Mouse (Mus musculus) E14TG2a.4 (cell line): ENCODE measurements around the gene Vkorc1l1.

ENCODE experiments used
- H3K27me3 ChIP-seq: 2 replicates; pipeline ENCODE4 v1.6.1; 2014; ENCODE audit warnings: low read length, control low read depth; ENCODE audit not compliant: insufficient read depth
- H3K36me3 ChIP-seq: 2 replicates; pipeline ENCODE4 v1.6.1; 2014; ENCODE audit warnings: low read length, control low read depth; ENCODE audit not compliant: insufficient read depth
- H3K4me1 ChIP-seq: replicated peaks from 2 replicates; pipeline ENCODE4 v1.6.1; 2014; ENCODE audit warnings: low read depth, low read length, control low read depth
- H3K4me3 ChIP-seq: replicated peaks from 2 replicates; pipeline ENCODE4 v1.5.1; 2014; ENCODE audit warnings: mild to moderate bottlenecking, low read length
- H3K9me3 ChIP-seq: 2 replicates; pipeline ENCODE4 v1.6.1; 2014; ENCODE audit warnings: low read length, control low read depth
- CTCF ChIP-seq: conservative IDR thresholded peaks from 2 replicates; pipeline ENCODE4 v1.5.1; 2014; ENCODE audit warnings: low read length
- NANOG ChIP-seq: IDR thresholded peaks from 2 replicates; pipeline ENCODE4 v1.6.1; 2014; ENCODE audit warnings: borderline replicate concordance, low read length, mixed read lengths
- POU5F1 ChIP-seq: IDR thresholded peaks from 2 replicates; pipeline ENCODE4 v1.6.1; 2014; ENCODE audit warnings: low read length, borderline replicate concordance

Gene Vkorc1l1

DNA sequence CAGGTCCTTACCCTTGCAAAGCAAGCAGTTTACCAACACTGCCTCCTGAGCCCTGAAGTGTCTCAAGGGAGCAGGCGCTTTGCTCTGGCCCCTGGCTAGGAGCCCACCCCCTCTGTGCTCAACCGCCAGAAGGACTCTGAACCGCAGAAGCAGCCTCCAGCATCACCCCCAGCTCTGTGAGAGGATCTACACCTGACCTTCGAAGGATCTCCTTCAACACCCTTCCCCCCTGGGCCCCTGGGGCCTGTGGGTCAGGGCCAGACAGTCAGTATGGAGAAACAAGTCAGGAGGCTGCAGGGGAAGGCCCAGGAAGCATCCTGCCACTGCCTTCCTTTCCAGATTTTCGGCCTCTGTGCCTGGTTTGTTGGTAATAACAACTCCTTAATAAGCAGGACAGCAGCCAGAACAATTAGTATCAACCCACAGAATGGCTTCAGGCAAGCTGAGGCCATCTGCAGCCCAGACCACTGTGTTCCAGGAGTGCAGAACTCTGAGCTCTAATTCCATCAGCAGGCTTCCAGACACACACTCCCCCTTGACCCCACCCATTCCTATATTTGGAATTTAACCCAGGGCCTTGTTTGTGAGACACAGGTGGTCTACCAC lies 79.7 kb downstream of the Vkorc1l1 start:
- H3K4me3 ChIP-seq: no peak overlapping the region
- H3K36me3 ChIP-seq: peaks cover 23% of the 10 kb centered on the region
- H3K27me3 ChIP-seq: no peaks in the 10 kb centered on the region
- TF ChIP-seq CTCF: no peak
- no peak for TF ChIP-seq NANOG
- no peak for TF ChIP-seq POU5F1
- peaks cover 56% of the 10 kb centered on the region for H3K4me1 ChIP-seq
- H3K9me3 ChIP-seq: no peaks in the 10 kb centered on the region

- TF ChIP-seq NANOG (no peak), CTCF (no peak), POU5F1 (no peak)
- Histone ChIP-seq H3K9me3 (no peaks in the 10 kb centered on the region), H3K27me3 (no peaks in the 10 kb centered on the region), H3K4me3 (no peak overlapping the region), H3K4me1 (peaks cover 55% of the 10 kb centered on the region), H3K36me3 (peaks cover 20% of the 10 kb centered on the region)
These were observed 80.6 kb downstream of the Vkorc1l1 start for GRCm38 (mm10) chr5:130022366-130022765.

DNA sequence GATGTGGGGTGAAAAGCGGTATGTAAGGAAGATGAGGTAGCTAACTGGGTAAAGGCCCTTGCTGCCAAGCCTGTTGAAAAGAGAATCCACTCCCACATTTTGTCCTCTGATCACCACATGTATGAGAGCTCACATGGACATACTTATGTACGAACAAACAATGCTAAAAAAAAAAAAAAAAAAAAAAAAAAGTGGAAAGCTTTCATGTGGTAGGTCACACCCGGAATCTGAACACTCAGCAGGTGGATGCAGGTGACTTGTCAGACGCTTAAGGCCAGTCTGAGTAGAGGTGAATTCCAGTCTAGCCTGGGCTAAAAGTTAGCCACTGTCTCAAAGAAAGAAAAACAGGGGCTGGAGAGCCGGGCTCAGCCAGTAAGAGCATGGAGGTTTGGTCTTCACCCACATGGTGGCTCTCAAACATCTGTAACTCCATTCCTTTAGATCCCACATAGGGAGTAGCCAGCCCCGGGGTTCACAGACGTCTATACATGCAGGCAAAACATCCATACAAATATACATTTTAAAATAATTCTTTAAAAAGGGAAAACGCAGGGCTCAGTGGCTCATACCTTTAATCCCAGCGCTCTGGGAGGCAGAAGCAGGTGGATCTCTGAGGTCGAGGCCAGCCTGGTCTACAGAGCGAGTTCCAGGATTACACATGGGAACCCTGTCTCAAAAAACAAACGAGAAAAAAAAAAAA lies 81.4 kb downstream of the Vkorc1l1 start:
- peak overlapping the region; percentile 99 for H3K4me3 ChIP-seq
- peaks cover 53% of the 10 kb centered on the region for H3K4me1 ChIP-seq
- H3K27me3 ChIP-seq: no peaks in the 10 kb centered on the region
- TF ChIP-seq CTCF (no peak), NANOG (no peak), POU5F1 (no peak)
- peaks cover 12% of the 10 kb centered on the region for H3K36me3 ChIP-seq
- H3K9me3 ChIP-seq: no peaks in the 10 kb centered on the region

DNA sequence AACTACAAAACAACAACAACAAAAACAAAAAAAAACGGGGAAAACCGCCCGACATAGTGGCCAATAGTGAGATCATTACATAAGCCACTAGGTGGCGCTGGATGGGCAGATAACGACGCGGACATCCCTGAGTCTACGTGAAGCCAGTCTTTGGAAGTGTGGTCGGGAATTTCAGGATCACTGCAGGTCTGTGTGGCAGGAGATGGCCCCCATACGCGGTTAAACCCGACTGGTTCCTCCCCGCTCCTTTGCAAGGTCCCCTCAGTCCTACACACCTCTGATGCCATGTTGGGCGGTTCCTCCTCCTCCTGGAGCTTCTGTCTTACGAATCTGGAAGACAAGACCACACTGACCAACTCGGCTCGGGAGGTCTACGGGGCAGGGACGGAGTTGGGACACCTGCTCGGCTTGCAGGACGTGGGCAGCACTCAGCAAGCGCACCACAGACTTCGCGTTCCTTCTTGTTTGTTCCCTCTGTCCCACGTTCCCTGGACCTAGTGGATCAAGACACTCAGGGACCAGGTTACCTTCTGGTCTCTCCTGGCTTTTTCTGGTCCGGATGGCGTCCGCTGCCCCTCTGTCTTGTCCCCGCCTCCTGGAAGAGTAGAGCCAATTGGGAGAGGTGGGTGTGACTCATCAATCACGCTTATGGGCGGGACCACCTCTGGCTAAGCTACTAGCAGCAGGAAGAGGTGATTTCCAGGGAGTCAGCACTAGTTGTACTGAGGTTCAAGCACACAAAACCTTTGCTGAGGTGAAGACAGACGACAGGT lies 82.2 kb downstream of the Vkorc1l1 start:
- Histone ChIP-seq H3K4me3 (peak overlapping the region; percentile 99), H3K9me3 (no peaks in the 10 kb centered on the region), H3K36me3 (peaks cover 5% of the 10 kb centered on the region; the same call in 1 of the 2 replicates), H3K4me1 (peaks cover 52% of the 10 kb centered on the region), H3K27me3 (no peaks in the 10 kb centered on the region)
- TF ChIP-seq NANOG (no peak), CTCF (peak; percentile 84)

DNA sequence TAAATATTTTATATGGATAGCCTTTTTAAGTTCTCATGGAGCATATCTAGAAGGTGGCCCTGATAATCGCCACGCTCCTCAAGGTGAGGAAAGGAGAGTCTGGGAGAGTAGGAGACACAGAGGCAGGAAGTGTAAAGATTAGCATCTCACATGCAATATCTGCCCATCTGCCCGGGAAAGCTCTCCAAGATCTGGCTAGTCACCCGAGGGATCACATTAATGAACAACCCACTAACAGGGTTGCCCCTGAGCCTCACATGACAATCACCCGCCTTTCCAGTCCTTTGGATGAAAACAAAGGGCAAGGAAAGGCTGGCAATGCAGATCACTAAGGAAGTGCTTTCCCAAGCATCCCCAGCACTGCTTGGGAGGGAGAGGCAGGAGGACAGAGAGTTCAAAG lies 85.4 kb downstream of the Vkorc1l1 start:
- Histone ChIP-seq H3K36me3 (peaks cover 9% of the 10 kb centered on the region; the same call in 1 of the 2 replicates), H3K27me3 (no peaks in the 10 kb centered on the region), H3K9me3 (no peaks in the 10 kb centered on the region), H3K4me1 (peaks cover 59% of the 10 kb centered on the region), H3K4me3 (no peak overlapping the region)
- no peak for TF ChIP-seq CTCF
- TF ChIP-seq POU5F1: no peak
- TF ChIP-seq NANOG: no peak

DNA sequence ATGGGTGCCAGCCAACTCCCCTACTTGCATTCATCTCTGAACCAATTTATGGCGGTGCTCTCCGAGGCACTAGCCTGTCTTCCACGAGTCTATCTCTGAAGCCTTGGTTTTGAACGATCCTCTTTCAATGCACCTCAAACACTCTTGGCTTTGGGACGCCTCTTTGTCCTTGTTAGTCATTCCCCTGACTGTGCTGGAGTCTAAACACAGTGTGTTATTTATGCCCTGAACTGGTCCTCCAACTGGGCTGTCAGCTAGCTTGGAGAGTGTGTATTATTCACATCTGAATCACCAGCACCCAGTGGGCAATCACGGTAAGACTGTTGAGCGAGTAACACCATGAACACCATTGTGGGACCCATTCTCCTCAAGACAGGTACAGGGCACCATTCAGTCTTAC lies 85.9 kb downstream of the Vkorc1l1 start:
- peaks cover 5% of the 10 kb centered on the region; the same call in 1 of the 2 replicates for H3K36me3 ChIP-seq
- no peaks in the 10 kb centered on the region for H3K27me3 ChIP-seq
- no peak overlapping the region for H3K4me3 ChIP-seq
- no peaks in the 10 kb centered on the region for H3K9me3 ChIP-seq
- no peak for TF ChIP-seq CTCF
- no peak for TF ChIP-seq NANOG
- no peak for TF ChIP-seq POU5F1
- H3K4me1 ChIP-seq: peaks cover 59% of the 10 kb centered on the region

- Histone ChIP-seq H3K4me1 (peaks cover 55% of the 10 kb centered on the region), H3K4me3 (peak within 1 kb of the TSS; percentile 87), H3K9me3 (no peaks in the 10 kb centered on the region), H3K27me3 (no peaks in the 10 kb centered on the region), H3K36me3 (peaks cover 5% of the 10 kb centered on the region; the same call in 1 of the 2 replicates)
- TF ChIP-seq CTCF: no peak
- no peak for TF ChIP-seq POU5F1
These were observed 87.5 kb downstream of the Vkorc1l1 start, which contains the start of the genes Asl and Crcp for GRCm38 (mm10) chr5:130029142-130029897. Asl (minus strand) TSS chr5:130029247. Crcp (plus strand) TSS chr5:130029290.
